Mouse (Mus musculus): ENCODE measurements around the gene Chst12.

DNA sequence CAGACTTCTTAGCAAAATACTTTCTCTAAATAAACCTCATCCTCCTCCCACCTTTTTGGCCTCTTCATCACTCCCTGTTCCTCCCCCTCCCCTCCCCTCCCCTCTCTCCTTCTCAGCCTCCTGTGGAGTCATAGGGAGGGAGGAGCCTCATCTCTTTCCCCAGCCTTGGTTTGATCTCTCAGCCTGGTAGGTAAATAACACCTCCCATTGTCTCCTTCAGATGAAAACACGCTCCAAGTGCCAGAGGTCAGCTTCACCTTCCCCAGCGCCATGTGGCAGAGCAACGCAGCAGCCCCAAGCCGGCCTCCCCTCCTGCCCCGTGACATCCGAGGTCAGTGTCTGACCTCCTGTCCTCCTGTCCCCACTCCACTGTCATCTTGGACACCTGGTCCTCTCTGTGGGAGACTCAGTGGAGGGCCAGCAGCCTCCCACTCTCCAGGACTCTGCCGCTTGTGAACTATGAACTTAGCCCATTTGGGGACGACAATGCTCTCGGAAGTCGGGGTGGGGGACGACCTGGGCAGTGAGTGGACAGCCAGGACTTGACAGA is 12.6 kb upstream of the Chst12 start:
- TF ChIP-seq CTCF (IDR thresholded peaks at IDR 0.05), result no peak
- TF ChIP-seq EP300 (IDR thresholded peaks at IDR 0.05), result no peak
